Comparison of ENCODE assay signal across 25 mouse cellular contexts in the genomic region with DNA sequence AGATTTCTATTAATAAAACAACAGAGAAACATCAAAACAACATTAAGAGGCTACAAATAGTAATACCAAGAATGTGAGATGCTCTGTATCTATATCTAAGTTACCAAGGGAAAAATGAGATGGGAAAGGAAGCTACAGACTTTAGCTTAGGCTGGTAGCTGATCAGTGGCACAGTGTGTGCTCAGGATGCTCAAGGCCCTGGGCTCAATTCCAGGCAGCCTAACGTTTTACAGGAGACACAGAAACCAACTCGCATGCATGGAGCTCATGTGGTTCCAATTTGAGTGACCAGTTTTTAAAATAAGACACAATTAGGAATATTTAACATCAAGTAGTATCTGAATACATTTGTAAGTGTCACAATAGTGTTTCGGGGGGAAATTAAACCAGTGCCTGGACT. TPM values are rescaled to one million over a fixed set of nuclear protein-coding genes. Genes with fewer than 3 reads are reported as not detected.
DNase-seq lines count a peak whose midpoint lies in the region; TF ChIP-seq lines count a peak whose summit lies in the region.
"Had no signal": no experiment of that assay in that cellular context is flagged by ENCODE, and none has a peak within 500 bp of the region (broad histone marks: within the 10 kb centered on the region; RNA-seq: fewer than 3 reads in every experiment).

No protein-coding gene starts in this region.

- H3K27ac ChIP-seq in gastrocnemius, adult 2 months = no peak overlapping the region
- H3K27ac ChIP-seq: embryonic facial prominence, embryonic 10.5 days; embryonic facial prominence, embryonic 13.5 days; forebrain, embryonic 12.5 days; forebrain, embryonic 15.5 days; heart, adult 2 months; heart, embryonic 10.5 days; heart, embryonic 13.5 days; hindbrain, embryonic 14.5 days; hindbrain, postnatal 0 days had no signal

- peak; percentile 7 for DNase-seq in adrenal gland, postnatal 25 days
- no peak for DNase-seq in adrenal gland, adult 18-20 months (ENCODE audit: low spot score in 2 of 2)
- peak; percentile 27 to 39 for DNase-seq in cerebellum, postnatal 14 days
- DNase-seq in cerebellum, postnatal 4 days (ENCODE audit: low spot score in 2 of 2) = no peak
- DNase-seq in gastrocnemius, adult 2 months = peak; percentile 28
- DNase-seq in gastrocnemius, postnatal 25 days = no peak
- no peak for DNase-seq in c-Kit-positive CD71-positive TER-119-positive erythroid progenitor cells, embryonic 14.5 days (ENCODE audit: low spot score)
- DNase-seq: adrenal gland, postnatal 14 days; cerebellum, adult 9-10 months; embryo, embryonic 11 days; gastrocnemius, postnatal 36 days; heart, adult 2 months; heart, postnatal 14 days; heart, postnatal 4 days; kidney, adult 18-20 months; kidney, adult 9 months had no signal

- no peak overlapping the region for H3K4me3 ChIP-seq in gastrocnemius, adult 2 months
- H3K4me3 ChIP-seq: embryonic facial prominence, embryonic 10.5 days; embryonic facial prominence, embryonic 13.5 days; erythroblast, embryonic 14.5 days; forebrain, embryonic 12.5 days; forebrain, embryonic 15.5 days; heart, adult 2 months; heart, embryonic 10.5 days; heart, embryonic 13.5 days had no signal

- no peak for TF ChIP-seq CTCF in gastrocnemius, adult 2 months (IDR thresholded peaks at IDR 0.05)

- intact Hi-C loops in gastrocnemius, adult 2 months (cut with DNase I) = loop anchor here (5.0 kb wide), 1 partner anchor 48 kb away; no protein-coding TSS in a partner anchor

RNA-seq across cellular contexts. Expression of a gene that starts 3.6 kb away (rescaled TPM):
- total RNA-seq in adrenal gland, postnatal 25 days (2021) = 53.1 and 63.1 TPM in 2 replicates
- 10 to 100 TPM; 52.4 to 65.1 TPM for total RNA-seq in adrenal gland, adult 18-20 months (2021)
- 10 to 100 TPM; 29.8 to 31.9 TPM for total RNA-seq in gastrocnemius, adult 2 months (2021)
- 10 to 100 TPM; 27.4 to 31.3 TPM for total RNA-seq in gastrocnemius, postnatal 25 days (2021)

RNA-seq across cellular contexts. Expression of a gene that starts 3.8 kb away (rescaled TPM):
- 13.6 and 15.3 TPM in 2 replicates for total RNA-seq in adrenal gland, postnatal 25 days (2021)
- total RNA-seq in adrenal gland, adult 18-20 months (2021) = 10 to 100 TPM; 10.6 to 11.5 TPM
- total RNA-seq in gastrocnemius, adult 2 months (2021) = 1 to 10 TPM; 2.5 to 2.8 TPM
- 1 to 10 TPM; 2.1 to 2.7 TPM for total RNA-seq in gastrocnemius, postnatal 25 days (2021)

Comparison
In these comparisons a context has a peak if more than half of its experiments do, and no peak if none do; other contexts are left out.
1. DNase-seq: peak in adrenal gland, postnatal 25 days (single experiment), cerebellum, postnatal 14 days (2 of 2) and gastrocnemius, adult 2 months (single experiment); none in adrenal gland, adult 18-20 months (0 of 2), cerebellum, postnatal 4 days (0 of 2), gastrocnemius, postnatal 25 days (single experiment) and c-Kit-positive CD71-positive TER-119-positive erythroid progenitor cells, embryonic 14.5 days (single experiment).